Mouse (Mus musculus): ENCODE results near the gene Ptcd2.
"Not testable (repeated sequence)": the region's sequence is repeated elsewhere in the genome, so short reads cannot be mapped to it uniquely, and the experiment has no call there.

Gene Ptcd2

GRCm38 (mm10) chr13:99341504-99341903, 3.0 kb downstream of the Ptcd2 start:
- H3K27me3 ChIP-seq (ENCODE audit: control insufficient read depth, insufficient read depth, low read length, poor library complexity, severe bottlenecking): no peaks in the 10 kb centered on the region
- H3K36me3 ChIP-seq (ENCODE audit: control insufficient read depth, insufficient read depth, low read length, poor library complexity, severe bottlenecking): peaks cover 2% of the 10 kb centered on the region
- no peak for DNase-seq (ENCODE audit: low read depth, low spot score)

DNA sequence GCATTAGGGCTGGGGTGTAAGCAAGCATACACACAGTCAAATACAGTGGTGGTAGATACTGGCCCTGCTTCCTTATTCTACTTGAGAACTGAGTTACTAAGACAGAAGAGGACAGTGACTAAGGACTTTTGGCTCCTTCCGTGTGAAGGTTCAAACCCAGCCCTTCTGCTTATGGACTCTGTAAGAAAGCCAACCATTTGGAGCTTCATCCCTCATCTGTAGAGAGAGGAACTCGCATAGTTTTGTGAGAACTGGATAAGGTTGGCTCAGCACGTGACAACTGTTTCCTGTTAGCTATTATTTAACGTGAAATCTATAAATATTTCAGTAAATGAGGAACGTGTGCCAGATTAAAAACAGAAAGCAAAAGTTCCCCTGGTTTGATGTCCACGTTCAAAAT, 7.0 kb downstream of the Ptcd2 start:
- H3K27me3 ChIP-seq (ENCODE audit: control insufficient read depth, insufficient read depth, low read length, poor library complexity, severe bottlenecking): no peaks in the 10 kb centered on the region
- peaks cover 10% of the 10 kb centered on the region for H3K36me3 ChIP-seq (ENCODE audit: control insufficient read depth, insufficient read depth, low read length, poor library complexity, severe bottlenecking)
- DNase-seq (ENCODE audit: low read depth, low spot score): peak; percentile 34

- H3K36me3 ChIP-seq (ENCODE audit: control insufficient read depth, insufficient read depth, low read length, poor library complexity, severe bottlenecking): peaks cover 27% of the 10 kb centered on the region
- H3K27me3 ChIP-seq (ENCODE audit: control insufficient read depth, insufficient read depth, low read length, poor library complexity, severe bottlenecking): no peaks in the 10 kb centered on the region
- DNase-seq (ENCODE audit: low read depth, low spot score): no peak
Measured at GRCm38 (mm10) chr13:99331255-99331654, 13.2 kb downstream of the Ptcd2 start.

GRCm38 (mm10) chr13:99324337-99324685, 20.2 kb downstream of the Ptcd2 start:
- H3K27me3 ChIP-seq (ENCODE audit: control insufficient read depth, insufficient read depth, low read length, poor library complexity, severe bottlenecking); DNase-seq (ENCODE audit: low read depth, low spot score): not testable (repeated sequence)
- H3K36me3 ChIP-seq (ENCODE audit: control insufficient read depth, insufficient read depth, low read length, poor library complexity, severe bottlenecking): peaks cover 24% of the 10 kb centered on the region

DNA sequence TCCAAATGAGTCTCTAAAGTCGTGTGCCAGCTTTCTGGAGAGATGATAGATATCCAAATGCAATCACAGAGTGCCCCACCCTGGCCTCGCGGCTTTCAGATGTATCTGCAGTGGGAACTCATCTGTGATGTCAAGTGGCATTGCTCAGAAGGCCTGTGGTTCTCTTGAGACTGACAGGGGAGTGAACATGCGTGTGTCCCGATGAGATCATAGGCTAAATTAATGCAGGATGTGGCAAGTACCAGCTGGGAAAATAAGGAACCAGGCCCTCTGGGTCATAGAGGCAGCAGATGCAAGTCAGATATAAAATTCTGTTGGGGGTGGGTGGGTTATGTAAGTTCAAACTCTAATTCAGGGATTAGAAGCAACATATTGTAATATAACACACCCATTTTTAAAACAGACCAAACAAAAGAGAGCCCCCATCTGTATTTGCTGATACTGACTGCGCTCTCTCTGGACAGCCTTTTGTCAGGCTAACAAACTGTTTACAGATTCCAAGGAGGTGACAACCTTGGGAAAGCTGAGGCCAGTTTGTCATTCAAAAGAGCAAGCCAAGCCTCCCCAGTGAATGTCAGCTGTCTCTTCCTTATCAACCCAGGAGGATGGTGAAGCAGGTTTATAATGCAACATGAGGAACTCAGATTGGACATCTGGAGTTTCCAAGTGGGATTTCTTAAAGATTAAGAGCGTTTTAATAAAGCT, 20.7 kb downstream of the Ptcd2 start:
- DNase-seq (ENCODE audit: low read depth, low spot score): peak; percentile 8
- Histone ChIP-seq H3K27me3 (ENCODE audit: control insufficient read depth, insufficient read depth, low read length, poor library complexity, severe bottlenecking) (no peaks in the 10 kb centered on the region), H3K36me3 (ENCODE audit: control insufficient read depth, insufficient read depth, low read length, poor library complexity, severe bottlenecking) (peaks cover 23% of the 10 kb centered on the region; the same call in 1 of the 2 replicates)

GRCm38 (mm10) chr13:99322915-99323314, 21.6 kb downstream of the Ptcd2 start:
- not testable (repeated sequence) for DNase-seq (ENCODE audit: low read depth, low spot score); H3K27me3 ChIP-seq (ENCODE audit: control insufficient read depth, insufficient read depth, low read length, poor library complexity, severe bottlenecking)
- peaks cover 21% of the 10 kb centered on the region; the same call in 1 of the 2 replicates for H3K36me3 ChIP-seq (ENCODE audit: control insufficient read depth, insufficient read depth, low read length, poor library complexity, severe bottlenecking)

- DNase-seq (ENCODE audit: low read depth, low spot score): no peak
- Histone ChIP-seq H3K27me3 (ENCODE audit: control insufficient read depth, insufficient read depth, low read length, poor library complexity, severe bottlenecking) (no peaks in the 10 kb centered on the region), H3K36me3 (ENCODE audit: control insufficient read depth, insufficient read depth, low read length, poor library complexity, severe bottlenecking) (peaks cover 12% of the 10 kb centered on the region; the same call in 1 of the 2 replicates)
Measured at GRCm38 (mm10) chr13:99320453-99320852, 24.1 kb downstream of the Ptcd2 start.

DNA sequence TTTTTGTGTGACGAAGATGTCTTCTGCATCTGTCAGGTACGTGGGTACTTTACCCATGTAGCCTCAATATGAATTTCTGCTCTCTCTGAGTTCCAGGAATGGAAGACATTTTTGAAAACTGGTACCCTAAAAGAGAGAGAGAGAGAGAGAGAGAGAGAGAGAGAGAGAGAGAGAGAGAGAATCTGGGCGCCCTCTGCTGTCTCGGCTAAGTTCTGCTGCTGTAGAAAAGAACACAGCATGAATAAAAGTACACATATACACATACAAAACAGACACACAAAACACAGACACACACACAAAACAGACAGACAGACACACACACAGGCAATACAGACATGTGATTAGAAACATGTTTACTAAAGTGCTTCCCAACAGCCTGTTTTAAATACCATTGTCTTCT, 27.4 kb downstream of the Ptcd2 start:
- H3K36me3 ChIP-seq (ENCODE audit: control insufficient read depth, insufficient read depth, low read length, poor library complexity, severe bottlenecking): 0 out of 2 replicates have a peak, but pooled peaks cover 2% of the 10 kb centered on the region
- no peak for DNase-seq (ENCODE audit: low read depth, low spot score)
- H3K27me3 ChIP-seq (ENCODE audit: control insufficient read depth, insufficient read depth, low read length, poor library complexity, severe bottlenecking): no peaks in the 10 kb centered on the region

- H3K27me3 ChIP-seq (ENCODE audit: control insufficient read depth, insufficient read depth, low read length, poor library complexity, severe bottlenecking): no peaks in the 10 kb centered on the region
- DNase-seq (ENCODE audit: low read depth, low spot score): no peak
- H3K36me3 ChIP-seq (ENCODE audit: control insufficient read depth, insufficient read depth, low read length, poor library complexity, severe bottlenecking): 0 out of 2 replicates have a peak, but pooled peaks cover 2% of the 10 kb centered on the region
Measured at GRCm38 (mm10) chr13:99316366-99316765, 28.1 kb downstream of the Ptcd2 start.

DNA sequence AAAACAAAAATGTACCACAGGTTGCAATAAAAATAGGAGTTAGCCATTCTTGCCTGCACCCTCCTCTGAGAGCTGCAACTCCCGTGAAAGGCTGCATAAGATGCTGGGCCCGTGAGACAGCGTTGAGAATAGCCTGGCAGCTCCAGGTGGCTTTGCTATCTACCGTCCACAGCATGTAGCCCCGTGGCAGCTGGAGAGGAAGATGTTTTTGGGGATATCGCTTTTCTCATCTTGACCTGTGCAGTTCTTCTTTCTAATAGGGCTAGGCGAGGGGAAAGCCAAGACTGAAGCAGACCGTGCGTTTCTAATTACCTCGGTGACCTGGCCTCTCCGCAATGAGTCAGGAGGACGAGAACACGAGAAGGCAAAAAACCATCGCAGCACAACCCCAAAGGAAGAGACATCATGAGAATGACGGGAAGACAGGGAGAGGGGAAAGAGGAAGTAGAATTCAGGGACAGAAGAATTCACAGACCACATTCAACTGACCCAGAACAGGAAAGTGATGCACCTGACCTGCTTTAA, 29.8 kb downstream of the Ptcd2 start:
- Histone ChIP-seq H3K27me3 (ENCODE audit: control insufficient read depth, insufficient read depth, low read length, poor library complexity, severe bottlenecking) (no peaks in the 10 kb centered on the region), H3K36me3 (ENCODE audit: control insufficient read depth, insufficient read depth, low read length, poor library complexity, severe bottlenecking) (no peaks in the 10 kb centered on the region)
- no peak for DNase-seq (ENCODE audit: low read depth, low spot score)

- Histone ChIP-seq H3K27me3 (ENCODE audit: control insufficient read depth, insufficient read depth, low read length, poor library complexity, severe bottlenecking) (no peaks in the 10 kb centered on the region), H3K36me3 (ENCODE audit: control insufficient read depth, insufficient read depth, low read length, poor library complexity, severe bottlenecking) (no peaks in the 10 kb centered on the region)
- no peak for DNase-seq (ENCODE audit: low read depth, low spot score)
Measured at GRCm38 (mm10) chr13:99314098-99314497, 30.4 kb downstream of the Ptcd2 start.

DNA sequence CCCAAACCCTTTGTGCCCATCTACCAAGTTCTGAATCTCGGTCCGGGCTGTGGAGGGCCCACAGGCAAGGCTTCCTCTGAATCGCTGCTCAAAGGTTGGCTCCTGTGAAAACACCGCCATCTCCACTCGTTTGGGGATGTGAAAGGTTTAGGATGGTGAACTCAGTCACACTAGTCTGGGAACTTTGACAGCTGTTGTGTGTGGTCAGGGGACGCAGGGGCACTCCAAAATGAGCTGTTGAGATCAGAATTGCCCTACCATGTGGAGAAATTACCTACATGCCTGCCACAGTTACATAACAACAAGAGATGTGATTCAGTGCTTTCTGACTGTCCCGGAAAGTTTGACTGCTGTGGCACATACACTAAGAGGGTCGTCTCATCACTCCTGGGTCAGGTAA, 36.1 kb downstream of the Ptcd2 start:
- Histone ChIP-seq H3K27me3 (ENCODE audit: control insufficient read depth, insufficient read depth, low read length, poor library complexity, severe bottlenecking) (no peaks in the 10 kb centered on the region), H3K36me3 (ENCODE audit: control insufficient read depth, insufficient read depth, low read length, poor library complexity, severe bottlenecking) (no peaks in the 10 kb centered on the region)
- no peak for DNase-seq (ENCODE audit: low read depth, low spot score)

DNA sequence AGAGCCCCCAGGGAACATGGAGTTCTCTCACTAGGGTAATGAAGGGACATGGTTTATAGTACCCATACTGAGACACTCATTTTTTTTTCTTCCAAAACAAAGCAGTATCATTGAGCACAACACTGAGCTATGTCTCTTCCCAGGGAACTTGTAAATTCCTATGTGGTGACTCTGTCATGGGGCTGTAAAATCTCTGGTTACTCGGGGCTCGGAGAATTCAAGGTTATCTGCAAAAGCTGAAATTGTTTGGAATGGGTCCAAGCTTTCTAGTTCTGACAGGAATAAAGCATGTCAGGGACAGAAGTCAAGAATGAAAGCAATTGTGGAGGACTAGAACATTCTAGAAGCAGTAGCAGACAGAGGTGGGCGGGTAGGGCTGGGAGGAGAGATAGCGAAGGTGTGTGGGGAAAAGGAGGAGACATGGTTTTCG, 36.6 kb downstream of the Ptcd2 start:
- no peaks in the 10 kb centered on the region for H3K27me3 ChIP-seq (ENCODE audit: control insufficient read depth, insufficient read depth, low read length, poor library complexity, severe bottlenecking)
- no peaks in the 10 kb centered on the region for H3K36me3 ChIP-seq (ENCODE audit: control insufficient read depth, insufficient read depth, low read length, poor library complexity, severe bottlenecking)
- DNase-seq (ENCODE audit: low read depth, low spot score): no peak

- Histone ChIP-seq H3K36me3 (ENCODE audit: control insufficient read depth, insufficient read depth, low read length, poor library complexity, severe bottlenecking) (no peaks in the 10 kb centered on the region), H3K27me3 (ENCODE audit: control insufficient read depth, insufficient read depth, low read length, poor library complexity, severe bottlenecking) (no peaks in the 10 kb centered on the region)
- no peak for DNase-seq (ENCODE audit: low read depth, low spot score)
Measured at GRCm38 (mm10) chr13:99306164-99306563, 38.3 kb downstream of the Ptcd2 start.

GRCm38 (mm10) chr13:99305186-99305585, 39.3 kb downstream of the Ptcd2 start:
- DNase-seq (ENCODE audit: low read depth, low spot score): no peak
- Histone ChIP-seq H3K36me3 (ENCODE audit: control insufficient read depth, insufficient read depth, low read length, poor library complexity, severe bottlenecking) (no peaks in the 10 kb centered on the region), H3K27me3 (ENCODE audit: control insufficient read depth, insufficient read depth, low read length, poor library complexity, severe bottlenecking) (no peaks in the 10 kb centered on the region)

- Histone ChIP-seq H3K27me3 (ENCODE audit: control insufficient read depth, insufficient read depth, low read length, poor library complexity, severe bottlenecking) (no peaks in the 10 kb centered on the region), H3K36me3 (ENCODE audit: control insufficient read depth, insufficient read depth, low read length, poor library complexity, severe bottlenecking) (no peaks in the 10 kb centered on the region)
- DNase-seq (ENCODE audit: low read depth, low spot score): no peak
Measured at GRCm38 (mm10) chr13:99304365-99304764, 40.1 kb downstream of the Ptcd2 start.

All from splenic B cell, adult 2 months (primary cell).